Mouse (Mus musculus) bone marrow macrophage, adult 2 months (primary cell): ENCODE data around the gene Fndc5. TPM values are rescaled to one million over a fixed set of nuclear protein-coding genes. Genes with fewer than 3 reads are reported as not detected.
A peak's percentile ranks its signal among the peaks of the same experiment; 100 is the strongest.

ENCODE experiments used
- H3K27ac ChIP-seq: 2 replicates; pipeline ENCODE4 v1.5.1; 2012; ENCODE audit warnings: low read depth, low read length; ENCODE audit not compliant: insufficient read depth
- H3K4me1 ChIP-seq: 2 replicates; pipeline ENCODE4 v1.6.1; 2012; ENCODE audit warnings: low read length; ENCODE audit not compliant: control insufficient read depth, insufficient read depth
- H3K4me3 ChIP-seq: 2 replicates; pipeline ENCODE4 v1.5.1; 2012; ENCODE audit warnings: mild to moderate bottlenecking, low read length, moderate library complexity; ENCODE audit not compliant: insufficient read depth
- CTCF ChIP-seq: IDR thresholded peaks from 2 replicates; pipeline ENCODE4 v1.5.1; 2012; ENCODE audit warnings: low read depth, mild to moderate bottlenecking, low read length, moderate library complexity
- POLR2A ChIP-seq: IDR thresholded peaks from 2 replicates; pipeline ENCODE4 v1.6.1; 2012; ENCODE audit warnings: mild to moderate bottlenecking, low read depth, low read length, borderline replicate concordance
- polyA plus RNA-seq: library from polyadenylated mRNA; stranded (reverse); fragments of >200 nt; gene quantifications from 2 replicates; pipeline ENCODE4 v1.2.4, GENCODE M21; 2012; ENCODE audit not compliant: missing spikeins, insufficient read depth, insufficient read length

Gene Fndc5
- not detected in 2 replicates for polyA plus RNA-seq

- H3K4me1 ChIP-seq, result no peaks in the 10 kb centered on the region
- TF ChIP-seq CTCF (no peak), POLR2A (no peak)
These were observed at the start of gene Fndc5 for GRCm38 (mm10) chr4:129136579-129137391. Gene Fndc5, plus strand, starts transcription at chr4:129136999.

GRCm38 (mm10) chr4:129087850-129088249, 48.9 kb upstream of the Fndc5 start:
- H3K27ac ChIP-seq, result no peak overlapping the region
- no peak overlapping the region for H3K4me3 ChIP-seq
- H3K4me1 ChIP-seq, result peaks cover 7% of the 10 kb centered on the region; the same call in 1 of the 2 replicates
- no peak for TF ChIP-seq POLR2A
- no peak for TF ChIP-seq CTCF

More at GRCm38 (mm10) chr4:129136579-129137391, at the start of gene Fndc5:
- H3K27ac ChIP-seq, result no peak within 1 kb of the TSS
- peak within 1 kb of the TSS; percentile 47 for H3K4me3 ChIP-seq

GRCm38 (mm10) chr4:129095276-129095675, 41.5 kb upstream of the Fndc5 start:
- H3K4me3 ChIP-seq, result no peak overlapping the region
- no peak overlapping the region for H3K27ac ChIP-seq
- TF ChIP-seq CTCF (no peak), POLR2A (no peak)
- H3K4me1 ChIP-seq, result no peaks in the 10 kb centered on the region

GRCm38 (mm10) chr4:129097006-129097405, 39.8 kb upstream of the Fndc5 start:
- TF ChIP-seq POLR2A (no peak), CTCF (no peak)
- H3K4me1 ChIP-seq, result no peaks in the 10 kb centered on the region

GRCm38 (mm10) chr4:129102133-129102829, 34.5 kb upstream of the Fndc5 start:
- H3K4me3 ChIP-seq, result no peak overlapping the region
- H3K27ac ChIP-seq, result no peak overlapping the region
- 0 out of 2 replicates have a peak, but pooled peaks cover 2% of the 10 kb centered on the region for H3K4me1 ChIP-seq
- no peak for TF ChIP-seq POLR2A
- TF ChIP-seq CTCF, result no peak

More at GRCm38 (mm10) chr4:129097006-129097405, 39.8 kb upstream of the Fndc5 start:
- no peak overlapping the region for H3K27ac ChIP-seq
- no peak overlapping the region for H3K4me3 ChIP-seq

GRCm38 (mm10) chr4:129105356-129105755, 31.4 kb upstream of the Fndc5 start, which contains the start of gene Tmem54:
Gene Tmem54, plus strand, starts transcription at chr4:129105548.
- peak within 1 kb of the TSS; percentile 32 for H3K4me3 ChIP-seq
- no peak for TF ChIP-seq POLR2A
- TF ChIP-seq CTCF, result no peak

GRCm38 (mm10) chr4:129106073-129106472, 30.7 kb upstream of the Fndc5 start:
- TF ChIP-seq POLR2A (no peak), CTCF (no peak)
- H3K4me1 ChIP-seq, result 0 out of 2 replicates have a peak, but pooled peaks cover 2% of the 10 kb centered on the region
- H3K4me3 ChIP-seq, result no peak overlapping the region
- H3K27ac ChIP-seq, result no peak overlapping the region

More at GRCm38 (mm10) chr4:129105356-129105755, 31.4 kb upstream of the Fndc5 start, which contains the start of gene Tmem54:
- Histone ChIP-seq H3K4me1 (0 out of 2 replicates have a peak, but pooled peaks cover 2% of the 10 kb centered on the region), H3K27ac (no peak within 1 kb of the TSS)

GRCm38 (mm10) chr4:129107348-129107899, 29.4 kb upstream of the Fndc5 start:
- no peak for TF ChIP-seq CTCF
- TF ChIP-seq POLR2A, result no peak
- no peak overlapping the region for H3K27ac ChIP-seq
- no peak overlapping the region for H3K4me3 ChIP-seq
- H3K4me1 ChIP-seq, result 0 out of 2 replicates have a peak, but pooled peaks cover 2% of the 10 kb centered on the region

GRCm38 (mm10) chr4:129108624-129109023, 28.2 kb upstream of the Fndc5 start:
- Histone ChIP-seq H3K4me3 (no peak overlapping the region), H3K4me1 (0 out of 2 replicates have a peak, but pooled peaks cover 2% of the 10 kb centered on the region), H3K27ac (no peak overlapping the region)
- TF ChIP-seq POLR2A, result no peak
- TF ChIP-seq CTCF, result no peak
